Mouse (Mus musculus) ES-E14 (cell line): ENCODE results near the gene Serpina1f.

Experiments
- HCFC1 ChIP-seq: IDR thresholded peaks from 2 replicates; pipeline ENCODE4 v1.6.1; 2012; ENCODE audit warnings: low read length, inconsistent platforms, borderline replicate concordance; ENCODE audit not compliant: insufficient read depth
- MAFK ChIP-seq: IDR thresholded peaks from 2 replicates; pipeline ENCODE4 v1.6.1; 2014; ENCODE audit warnings: mild to moderate bottlenecking, low read depth, low read length, inconsistent platforms; ENCODE audit not compliant: insufficient read depth
- ZC3H11A ChIP-seq: IDR thresholded peaks from 2 replicates; pipeline ENCODE4 v1.6.1; 2012; ENCODE audit warnings: low read depth, mild to moderate bottlenecking, inconsistent platforms, low read length, borderline replicate concordance

DNA sequence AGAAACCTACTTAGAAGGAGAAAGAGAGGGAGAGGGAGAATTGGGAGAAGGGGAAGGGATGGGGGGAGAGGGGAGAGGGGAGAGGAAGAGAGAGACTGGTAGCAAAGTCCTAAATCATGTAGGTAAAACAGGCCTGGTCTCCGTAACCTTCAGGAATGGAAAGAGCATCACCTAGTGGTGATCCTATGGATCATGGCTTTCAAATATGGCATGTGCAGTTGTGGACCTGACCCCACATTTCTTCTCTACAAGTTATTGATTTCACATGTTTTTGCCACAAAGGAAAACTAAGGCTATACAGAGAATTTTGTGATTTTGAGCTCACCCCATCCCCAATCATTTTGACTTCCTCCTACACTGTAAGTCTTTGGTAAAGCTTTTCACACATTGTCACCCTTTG lies 15.1 kb upstream of the Serpina1f start:
- TF ChIP-seq MAFK (no peak), HCFC1 (no peak), ZC3H11A (no peak)
